Mouse (Mus musculus) lung, adult 2 months (tissue): ENCODE data around the gene Mbtps1.

ENCODE experiments used
- CTCF ChIP-seq: fragments of 200-500 bp; IDR thresholded peaks from 2 replicates; pipeline ENCODE4 v1.5.1; 2011; ENCODE audit warnings: mild to moderate bottlenecking, low read length, control low read depth; ENCODE audit not compliant: insufficient read depth
- POLR2A ChIP-seq: fragments of 200-500 bp; IDR thresholded peaks from 2 replicates; pipeline ENCODE4 v1.6.1; 2011; ENCODE audit warnings: low read depth, mild to moderate bottlenecking, control low read depth, low read length, borderline replicate concordance; ENCODE audit errors: extremely low read depth

GRCm38 (mm10) chr8:119511722-119512121 is 46.8 kb downstream of the Mbtps1 start:
- no peak for TF ChIP-seq CTCF
- TF ChIP-seq POLR2A = no peak
